25 mouse cellular contexts compared by ENCODE assay signal in the genomic region with DNA sequence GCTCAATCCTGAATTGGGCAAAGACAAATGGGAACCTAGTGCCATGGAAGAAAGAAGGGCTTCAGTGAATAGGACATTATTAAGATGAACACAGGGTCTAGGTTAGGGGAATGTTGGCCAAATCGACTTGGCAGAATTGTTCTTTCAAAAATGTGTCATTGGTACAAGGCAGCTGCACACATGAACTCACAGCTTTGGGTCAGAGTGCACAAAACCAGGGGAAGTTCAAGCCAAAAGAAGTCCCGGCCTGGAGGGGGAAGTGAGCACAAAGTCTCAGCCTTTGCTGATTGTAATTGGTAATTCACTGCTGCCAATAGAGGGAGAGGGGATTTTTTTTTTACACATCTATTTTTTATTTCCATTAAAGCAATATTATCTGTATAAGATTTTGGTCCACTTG. TPM values are rescaled to one million over a fixed set of nuclear protein-coding genes. Genes with fewer than 3 reads are reported as not detected.
DNase-seq lines count a peak whose midpoint lies in the region; ATAC-seq and TF ChIP-seq lines count a peak whose summit lies in the region.
"Had no signal": no experiment of that assay in that cellular context is flagged by ENCODE, and none has a peak within 500 bp of the region (broad histone marks: within the 10 kb centered on the region; RNA-seq: fewer than 3 reads in every experiment).

No protein-coding gene starts in this region.

- H3K36me3 ChIP-seq in lung, embryonic 15.5 days = no peaks in the 10 kb centered on the region
- H3K36me3 ChIP-seq: embryonic facial prominence, embryonic 15.5 days; heart, embryonic 10.5 days; hindbrain, embryonic 15.5 days; limb, embryonic 10.5 days; midbrain, embryonic 15.5 days; neural tube, embryonic 13.5 days had no signal

- DNase-seq in lung, adult 18-20 months = peak; percentile 39 to 44
- DNase-seq in lung, adult 2 months = no peak
- peak; percentile 22 for DNase-seq in Muller cell, postnatal 12 days (ENCODE audit: inconsistent ontology term)
- DNase-seq in lung, postnatal 36 days = peak; percentile 67
- no peak for DNase-seq in right cerebral cortex, postnatal 4 days
- no peak for DNase-seq in right cerebral cortex, postnatal 25 days
- DNase-seq in cerebellum, adult 9-10 months = no peak
- DNase-seq: adrenal gland, adult 8-10 months; cerebellum, adult 2 months; cerebellum, postnatal 36 days; gastrocnemius, postnatal 36 days; kidney, adult 8-10 months; kidney, postnatal 14 days; liver; liver, postnatal 0 days had no signal

- ATAC-seq in lung, embryonic 15.5 days (ENCODE audit: borderline replicate concordance, extremely low read depth, low FRiP score, low TSS enrichment) = peak; percentile 44; the same call in 1 of the 2 replicates
- ATAC-seq: forebrain, embryonic 16.5 days; liver, postnatal 0 days; midbrain, embryonic 15.5 days; Patski had no signal

- no peaks in the 10 kb centered on the region for H3K9me3 ChIP-seq in lung, embryonic 15.5 days
- H3K9me3 ChIP-seq: embryonic facial prominence, embryonic 15.5 days; heart, embryonic 10.5 days; hindbrain, embryonic 15.5 days; limb, embryonic 10.5 days; midbrain, embryonic 15.5 days; neural tube, embryonic 13.5 days had no signal

- TF ChIP-seq POLR2A in lung, adult 2 months (IDR thresholded peaks at IDR 0.05; ENCODE audit: borderline replicate concordance, extremely low read depth, low read depth, low read length) = no peak

- H3K27ac ChIP-seq in lung, embryonic 15.5 days = no peak overlapping the region
- H3K27ac ChIP-seq: embryonic facial prominence, embryonic 15.5 days; heart, embryonic 10.5 days; hindbrain, embryonic 15.5 days; limb, embryonic 10.5 days; midbrain, embryonic 15.5 days; neural tube, embryonic 13.5 days had no signal

- no peak overlapping the region for H3K4me2 ChIP-seq in lung, embryonic 15.5 days
- H3K4me2 ChIP-seq: embryonic facial prominence, embryonic 15.5 days; hindbrain, embryonic 15.5 days; midbrain, embryonic 15.5 days; neural tube, embryonic 13.5 days had no signal

- TF ChIP-seq CTCF in lung, adult 2 months (IDR thresholded peaks at IDR 0.05; ENCODE audit: insufficient read depth, low read length) = no peak

- H3K9ac ChIP-seq in lung, embryonic 15.5 days = no peak overlapping the region
- H3K9ac ChIP-seq: embryonic facial prominence, embryonic 15.5 days; hindbrain, embryonic 15.5 days; liver, postnatal 0 days; midbrain, embryonic 15.5 days; neural tube, embryonic 13.5 days had no signal

- H3K4me3 ChIP-seq in lung, adult 2 months (replicated peaks; ENCODE audit: extremely low read depth, low read depth, low read length) = no peak overlapping the region
- no peak overlapping the region for H3K4me3 ChIP-seq in lung, embryonic 15.5 days
- H3K4me3 ChIP-seq: embryonic facial prominence, embryonic 15.5 days; heart, embryonic 10.5 days; hindbrain, embryonic 15.5 days; limb, embryonic 10.5 days; midbrain, embryonic 15.5 days; myocyte; neural tube, embryonic 13.5 days had no signal

- 41% methylated on average over 2 of the region's 2 CpGs for WGBS in lung, adult 2 months
- WGBS in lung, embryonic 15.5 days = 31% methylated on average over 2 of the region's 2 CpGs

- H3K4me1 ChIP-seq in lung, adult 2 months (ENCODE audit: control insufficient read depth, insufficient read depth, low read length) = no peaks in the 10 kb centered on the region; the same call in 1 of the 2 replicates
- 0 out of 2 replicates have a peak, but pooled peaks cover 13% of the 10 kb centered on the region for H3K4me1 ChIP-seq in lung, embryonic 15.5 days
- H3K4me1 ChIP-seq: embryonic facial prominence, embryonic 15.5 days had no signal

- H3K27me3 ChIP-seq in lung, embryonic 15.5 days = no peaks in the 10 kb centered on the region
- H3K27me3 ChIP-seq: embryonic facial prominence, embryonic 15.5 days; hindbrain, embryonic 15.5 days; midbrain, embryonic 15.5 days; neural tube, embryonic 13.5 days; Patski had no signal

RNA-seq across cellular contexts. Expression of a gene that starts 57.8 kb away (rescaled TPM):
- 7.8 and 11.4 TPM in 2 replicates for polyA plus RNA-seq in lung, adult 2 months (2012; rRNA removed)
- polyA plus RNA-seq in lung, embryonic 15.5 days (2015; fragmentation: Nextera tagmentation; extraction: Ambion mirVana) = 7.5 and 8.7 TPM in 2 replicates

Comparison
In these comparisons a context has a peak if more than half of its experiments do, and no peak if none do; other contexts are left out.
1. DNase-seq: peak in lung, adult 18-20 months (2 of 2), Muller cell, postnatal 12 days (single experiment) and lung, postnatal 36 days (single experiment); none in lung, adult 2 months (single experiment), right cerebral cortex, postnatal 4 days (single experiment), right cerebral cortex, postnatal 25 days (single experiment) and cerebellum, adult 9-10 months (single experiment).